Mouse (Mus musculus): ENCODE measurements around the gene Lrp4. TPM values are rescaled to one million over a fixed set of nuclear protein-coding genes. Genes with fewer than 3 reads are reported as not detected.

Lrp4 gene
- polyA plus RNA-seq, 1 experiment = not detected

- Histone ChIP-seq H3K4me3 (ENCODE audit: insufficient read depth, low read depth, low read length) (peak overlapping the region; percentile 59), H3K27ac (ENCODE audit: insufficient read depth, low read depth, low read length) (peak overlapping the region; percentile 31; the same call in 1 of the 2 replicates), H3K4me1 (ENCODE audit: control insufficient read depth, insufficient read depth, low read length) (peaks cover 5% of the 10 kb centered on the region)
- TF ChIP-seq POLR2A (IDR thresholded peaks at IDR 0.05; ENCODE audit: insufficient read depth, low read depth, low read length) (no peak), CTCF (IDR thresholded peaks at IDR 0.05; ENCODE audit: insufficient read depth, low read depth, low read length) (no peak)
- 2% methylated on average over 17 of the region's 17 CpGs for WGBS
These were observed 80.4 kb downstream of the Lrp4 start for GRCm38 (mm10) chr2:91537588-91538205.

Other genes with a start within 250 kb of the Lrp4 start
- gene Ddb2, start 220.5 kb upstream of the Lrp4 start, polyA plus RNA-seq (2012; ENCODE audit: insufficient read depth, insufficient read length, low replicate concordance, missing spikeins) = not detected in 2 replicates
- gene Pacsin3, start 201.6 kb upstream of the Lrp4 start, polyA plus RNA-seq (2012; ENCODE audit: insufficient read depth, insufficient read length, low replicate concordance, missing spikeins) = not detected in 2 replicates
- not detected in 2 replicates for gene Arfgap2, start 192.5 kb upstream of the Lrp4 start, polyA plus RNA-seq (2012; ENCODE audit: insufficient read depth, insufficient read length, low replicate concordance, missing spikeins)
- not detected in 2 replicates for gene 1110051M20Rik, start 12.8 kb upstream of the Lrp4 start, polyA plus RNA-seq (2012; ENCODE audit: insufficient read depth, insufficient read length, low replicate concordance, missing spikeins)
- gene Ckap5, start 69.3 kb downstream of the Lrp4 start, polyA plus RNA-seq (2012; ENCODE audit: insufficient read depth, insufficient read length, low replicate concordance, missing spikeins) = 291 and 393 TPM in 2 replicates
- not detected in 2 replicates for gene F2, start 178.9 kb downstream of the Lrp4 start, polyA plus RNA-seq (2012; ENCODE audit: insufficient read depth, insufficient read length, low replicate concordance, missing spikeins)
- gene Zfp408, start 192.3 kb downstream of the Lrp4 start, polyA plus RNA-seq (2012; ENCODE audit: insufficient read depth, insufficient read length, low replicate concordance, missing spikeins) = not detected in 2 replicates
- gene Arhgap1, start 192.3 kb downstream of the Lrp4 start, polyA plus RNA-seq (2012; ENCODE audit: insufficient read depth, insufficient read length, low replicate concordance, missing spikeins) = 160 TPM in 1 of 2 replicates, not detected in the other

All from olfactory bulb, adult 2 months (tissue).